Mouse (Mus musculus) hindbrain, postnatal 0 days (tissue): ENCODE measurements around the gene Gm18596. TPM values are rescaled to one million over a fixed set of nuclear protein-coding genes. Genes with fewer than 3 reads are reported as not detected.
A peak's percentile ranks its signal among the peaks of the same experiment; 100 is the strongest.
"Not testable (repeated sequence)": the region's sequence is repeated elsewhere in the genome, so short reads cannot be mapped to it uniquely, and the experiment has no call there.

Source experiments
- ATAC-seq: fragments of 200-750 bp; cut with Nextera tagmentation; 2 replicates; pipeline ENCODE4 v1.8.0; 2017; ENCODE audit warnings: mild to moderate bottlenecking, moderate TSS enrichment, moderate library complexity
- DNase-seq: peaks from one replicate; pipeline ENCODE4 v3.0.0-alpha.2; 2015; ENCODE audit warnings: low spot score
- H3K27ac ChIP-seq: fragments of 300-500 bp; sonication (generic); 2 replicates; pipeline ENCODE4 v1.5.1; 2014; ENCODE audit warnings: mild to moderate bottlenecking
- H3K27me3 ChIP-seq: fragments of 300-500 bp; sonication (generic); 2 replicates; pipeline ENCODE4 v1.6.1; 2014; ENCODE audit warnings: low read length, mixed read lengths; ENCODE audit not compliant: insufficient read depth
- H3K36me3 ChIP-seq: fragments of 300-500 bp; sonication (generic); 2 replicates; pipeline ENCODE4 v1.6.1; 2014; ENCODE audit warnings: low read length, mixed read lengths; ENCODE audit not compliant: insufficient read depth
- H3K4me1 ChIP-seq: fragments of 300-500 bp; sonication (generic); 2 replicates; pipeline ENCODE4 v1.6.1; 2014; ENCODE audit warnings: antibody characterized with exemption, low read length, mixed read lengths; ENCODE audit not compliant: insufficient read depth
- H3K4me2 ChIP-seq: fragments of 300-500 bp; sonication (generic); 2 replicates; pipeline ENCODE4 v1.6.1; 2014; ENCODE audit warnings: low read depth, mild to moderate bottlenecking, low read length, moderate library complexity, mixed read lengths
- H3K4me3 ChIP-seq: fragments of 300-500 bp; sonication (generic); 2 replicates; pipeline ENCODE4 v1.5.1; 2014; ENCODE audit warnings: low read length
- H3K9ac ChIP-seq: fragments of 300-500 bp; sonication (generic); replicated peaks from 2 replicates; pipeline ENCODE4 v1.6.1; 2014; ENCODE audit warnings: mild to moderate bottlenecking, low read length, moderate library complexity, mixed read lengths
- H3K9me3 ChIP-seq: fragments of 300-500 bp; sonication (generic); 2 replicates; pipeline ENCODE4 v1.6.1; 2016; ENCODE audit warnings: low read length, mixed read lengths
- CTCF ChIP-seq: IDR thresholded peaks from 2 replicates; pipeline ENCODE4 v1.5.1; 2016; ENCODE audit warnings: antibody characterized with exemption, control low read depth, low read depth
- WGBS: fragments of 180-500 bp; shearing (Covaris S2); extraction: QIAGEN DNeasy Blood & Tissue Kit; methylation state at CpG from one replicate; pipeline ENCODE4 v1.1.7; 2014; 5-methylcytosine and 5-hydroxymethylcytosine counted together
- polyA plus RNA-seq: library from polyadenylated mRNA; unstranded; fragments of >200 nt; fragmentation: Nextera tagmentation; extraction: Ambion mirVana; gene quantifications from 2 replicates; pipeline ENCODE4 v1.2.1, GENCODE M21; 2015
- total RNA-seq: library from RNA; depleted of rRNA; stranded (reverse); fragments of >200 nt; gene quantifications from 2 replicates; pipeline ENCODE4 v1.2.3, GENCODE M21; 2014; rRNA removed

The Gm18596 gene
- total and polyA plus RNA-seq, 2 experiments from 2014 or later: not detected

- Histone ChIP-seq H3K9ac (no peak overlapping the region), H3K4me1 (no peaks in the 10 kb centered on the region), H3K9me3 (no peaks in the 10 kb centered on the region), H3K27me3 (no peaks in the 10 kb centered on the region), H3K27ac (no peak overlapping the region), H3K36me3 (no peaks in the 10 kb centered on the region), H3K4me3 (no peak overlapping the region), H3K4me2 (no peak overlapping the region)
- DNase-seq: no peak
- ATAC-seq: no peak
- TF ChIP-seq CTCF: no peak
- 65% methylated on average over 4 of the region's 4 CpGs for WGBS
Observed at GRCm38 (mm10) chr10:77713734-77714133, 28.7 kb downstream of the Gm18596 start.

GRCm38 (mm10) chr10:77711157-77711556 lies 31.3 kb downstream of the Gm18596 start, which contains the start of gene Gm10024:
TSS of gene Gm10024 (plus strand) at chr10:77711457.
- ATAC-seq, H3K36me3 ChIP-seq, H3K9me3 ChIP-seq, H3K4me3 ChIP-seq, H3K27ac ChIP-seq, H3K4me1 ChIP-seq, DNase-seq, H3K4me2 ChIP-seq, H3K9ac ChIP-seq, H3K27me3 ChIP-seq: not testable (repeated sequence)

- Histone ChIP-seq H3K36me3 (no peaks in the 10 kb centered on the region), H3K4me2 (no peak overlapping the region), H3K27ac (no peak overlapping the region), H3K4me1 (no peaks in the 10 kb centered on the region), H3K27me3 (no peaks in the 10 kb centered on the region), H3K4me3 (no peak overlapping the region), H3K9me3 (0 out of 2 replicates have a peak, but pooled peaks cover 5% of the 10 kb centered on the region), H3K9ac (no peak overlapping the region)
- ATAC-seq: no peak
- peak; percentile 44 for TF ChIP-seq CTCF
- DNase-seq: peak; percentile 43
- 86% methylated on average over 3 of the region's 3 CpGs for WGBS
Observed at GRCm38 (mm10) chr10:77709831-77710230, 32.6 kb downstream of the Gm18596 start.

- Histone ChIP-seq H3K36me3 (no peaks in the 10 kb centered on the region), H3K4me2 (no peak within 1 kb of the TSS), H3K4me1 (no peaks in the 10 kb centered on the region), H3K9ac (no peak within 1 kb of the TSS), H3K4me3 (no peak within 1 kb of the TSS), H3K27me3 (no peaks in the 10 kb centered on the region), H3K9me3 (0 out of 2 replicates have a peak, but pooled peaks cover 8% of the 10 kb centered on the region), H3K27ac (no peak within 1 kb of the TSS)
- no peak for DNase-seq
- ATAC-seq: no peak
- WGBS: 92% methylated on average over 1 of the region's 1 CpGs
- no peak for TF ChIP-seq CTCF
Observed at GRCm38 (mm10) chr10:77706326-77706725, 36.1 kb downstream of the Gm18596 start, which contains the start of gene Gm10272. TSS of gene Gm10272 (plus strand) at chr10:77706626.

- no peak within 1 kb of the TSS for H3K4me3 ChIP-seq
- ATAC-seq (no peak), DNase-seq (no peak)
- H3K9ac ChIP-seq: no peak within 1 kb of the TSS
- 36% methylated on average over 4 of the region's 4 CpGs for WGBS
- no peak for TF ChIP-seq CTCF
- H3K9me3 ChIP-seq: no peaks in the 10 kb centered on the region
- H3K4me1 ChIP-seq: no peaks in the 10 kb centered on the region
- no peak within 1 kb of the TSS for H3K4me2 ChIP-seq
- no peaks in the 10 kb centered on the region for H3K36me3 ChIP-seq
- H3K27ac ChIP-seq: no peak within 1 kb of the TSS
- H3K27me3 ChIP-seq: no peaks in the 10 kb centered on the region
Observed at GRCm38 (mm10) chr10:77697133-77697532, 45.3 kb downstream of the Gm18596 start, which contains the start of gene Gm9508. TSS of gene Gm9508 (minus strand) at chr10:77697233.

Other genes with a start within 250 kb of the Gm18596 start
Only the 30 nearest of the 32 such genes appear.
- gene Fam207a, start 226.9 kb downstream of the Gm18596 start, total RNA-seq: 43.5 and 56.2 TPM in 2 replicates
- 31.8 and 35.9 TPM in 2 replicates for gene Fam207a, start 226.9 kb downstream of the Gm18596 start, polyA plus RNA-seq
- 0.68 and 1.9 TPM in 2 replicates for gene Itgb2, start 212.4 kb downstream of the Gm18596 start, total RNA-seq
- gene Itgb2, start 212.4 kb downstream of the Gm18596 start, polyA plus RNA-seq: 0.87 and 1.0 TPM in 2 replicates
- gene Pttg1ip, start 160.9 kb downstream of the Gm18596 start, total RNA-seq: 85.9 and 94.0 TPM in 2 replicates
- gene Pttg1ip, start 160.9 kb downstream of the Gm18596 start, polyA plus RNA-seq: 87.3 and 87.5 TPM in 2 replicates
- 217 and 218 TPM in 2 replicates for gene Sumo3, start 136.5 kb downstream of the Gm18596 start, total RNA-seq
- gene Sumo3, start 136.5 kb downstream of the Gm18596 start, polyA plus RNA-seq: 330 and 348 TPM in 2 replicates
- gene Gm49325, start 136.4 kb downstream of the Gm18596 start, total RNA-seq: 4.0 TPM in 1 of 2 replicates, not detected in the other
- 11.1 and 12.8 TPM in 2 replicates for gene Gm49325, start 136.4 kb downstream of the Gm18596 start, polyA plus RNA-seq
- 45.1 and 48.3 TPM in 2 replicates for gene Ube2g2, start 120.4 kb downstream of the Gm18596 start, total RNA-seq
- gene Ube2g2, start 120.4 kb downstream of the Gm18596 start, polyA plus RNA-seq: 65.8 and 73.8 TPM in 2 replicates
- 0.42 and 4.4 TPM in 2 replicates for gene Tspear, start 56.1 kb downstream of the Gm18596 start, total RNA-seq
- gene Tspear, start 56.1 kb downstream of the Gm18596 start, polyA plus RNA-seq: 0.93 and 1.3 TPM in 2 replicates
- gene Gm19402, start 51.9 kb downstream of the Gm18596 start, total RNA-seq: not detected in 2 replicates
- gene Gm19402, start 51.9 kb downstream of the Gm18596 start, polyA plus RNA-seq: not detected in 2 replicates
- gene Gm9508, start 45.4 kb downstream of the Gm18596 start, total RNA-seq: not detected in 2 replicates
- gene Gm9508, start 45.4 kb downstream of the Gm18596 start, polyA plus RNA-seq: not detected in 2 replicates
- not detected in 2 replicates for gene Gm10272, start 36.0 kb downstream of the Gm18596 start, total RNA-seq
- not detected in 2 replicates for gene Gm10272, start 36.0 kb downstream of the Gm18596 start, polyA plus RNA-seq
- gene Gm10024, start 31.2 kb downstream of the Gm18596 start, total RNA-seq: not detected in 2 replicates
- not detected in 2 replicates for gene Gm10024, start 31.2 kb downstream of the Gm18596 start, polyA plus RNA-seq
- gene Gm10142, start 26.8 kb downstream of the Gm18596 start, total RNA-seq: not detected in 2 replicates
- gene Gm10142, start 26.8 kb downstream of the Gm18596 start, polyA plus RNA-seq: not detected in 2 replicates
- not detected in 2 replicates for gene Krtap12-1, start 22.0 kb downstream of the Gm18596 start, total RNA-seq
- gene Krtap12-1, start 22.0 kb downstream of the Gm18596 start, polyA plus RNA-seq: not detected in 2 replicates
- gene Gm10100, start 16.2 kb downstream of the Gm18596 start, total RNA-seq: not detected in 2 replicates
- gene Gm10100, start 16.2 kb downstream of the Gm18596 start, polyA plus RNA-seq: not detected in 2 replicates
- not detected in 2 replicates for gene Gm9736, start 8.7 kb upstream of the Gm18596 start, total RNA-seq
- gene Gm9736, start 8.7 kb upstream of the Gm18596 start, polyA plus RNA-seq: not detected in 2 replicates
- gene Gm3233, start 17.0 kb upstream of the Gm18596 start, total RNA-seq: not detected in 2 replicates
- not detected in 2 replicates for gene Gm3233, start 17.0 kb upstream of the Gm18596 start, polyA plus RNA-seq
- not detected in 2 replicates for gene Gm3238, start 28.7 kb upstream of the Gm18596 start, total RNA-seq
- gene Gm3238, start 28.7 kb upstream of the Gm18596 start, polyA plus RNA-seq: not detected in 2 replicates
- gene Gm7138, start 34.3 kb upstream of the Gm18596 start, total RNA-seq: not detected in 2 replicates
- gene Gm7138, start 34.3 kb upstream of the Gm18596 start, polyA plus RNA-seq: not detected in 2 replicates
- gene Gm3250, start 39.9 kb upstream of the Gm18596 start, total RNA-seq: not detected in 2 replicates
- not detected in 2 replicates for gene Gm3250, start 39.9 kb upstream of the Gm18596 start, polyA plus RNA-seq
- gene Gm7137, start 45.6 kb upstream of the Gm18596 start, total RNA-seq: not detected in 2 replicates
- gene Gm7137, start 45.6 kb upstream of the Gm18596 start, polyA plus RNA-seq: not detected in 2 replicates
- gene Gm9639, start 52.4 kb upstream of the Gm18596 start, total RNA-seq: not detected in 2 replicates
- not detected in 2 replicates for gene Gm9639, start 52.4 kb upstream of the Gm18596 start, polyA plus RNA-seq
- not detected in 2 replicates for gene Gm19668, start 56.5 kb upstream of the Gm18596 start, total RNA-seq
- gene Gm19668, start 56.5 kb upstream of the Gm18596 start, polyA plus RNA-seq: not detected in 2 replicates
- gene Gm9507, start 69.2 kb upstream of the Gm18596 start, total RNA-seq: not detected in 2 replicates
- gene Gm9507, start 69.2 kb upstream of the Gm18596 start, polyA plus RNA-seq: not detected in 2 replicates
- not detected in 2 replicates for gene Gm2696, start 72.0 kb upstream of the Gm18596 start, total RNA-seq
- not detected in 2 replicates for gene Gm2696, start 72.0 kb upstream of the Gm18596 start, polyA plus RNA-seq
- not detected in 2 replicates for gene Krtap10-4, start 84.5 kb upstream of the Gm18596 start, total RNA-seq
- not detected in 2 replicates for gene Krtap10-4, start 84.5 kb upstream of the Gm18596 start, polyA plus RNA-seq
- not detected in 2 replicates for gene Krtap10-10, start 93.3 kb upstream of the Gm18596 start, total RNA-seq
- not detected in 2 replicates for gene Krtap10-10, start 93.3 kb upstream of the Gm18596 start, polyA plus RNA-seq
- not detected in 2 replicates for gene Gm36176, start 104.2 kb upstream of the Gm18596 start, total RNA-seq
- gene Gm36176, start 104.2 kb upstream of the Gm18596 start, polyA plus RNA-seq: not detected in 2 replicates
- gene Gm10318, start 110.2 kb upstream of the Gm18596 start, total RNA-seq: not detected in 2 replicates
- gene Gm10318, start 110.2 kb upstream of the Gm18596 start, polyA plus RNA-seq: not detected in 2 replicates
- not detected in 2 replicates for gene Gm3285, start 119.3 kb upstream of the Gm18596 start, total RNA-seq
- gene Gm3285, start 119.3 kb upstream of the Gm18596 start, polyA plus RNA-seq: not detected in 2 replicates
- 27.8 and 31.4 TPM in 2 replicates for gene Lrrc3, start 159.9 kb upstream of the Gm18596 start, total RNA-seq
- 22.1 and 24.3 TPM in 2 replicates for gene Lrrc3, start 159.9 kb upstream of the Gm18596 start, polyA plus RNA-seq